Mouse (Mus musculus) G1E (cell line): ENCODE results near the gene Tbx19.

ENCODE experiments used
- CTCF ChIP-seq: IDR thresholded peaks from 2 replicates; pipeline ENCODE4 v1.5.1; 2012; ENCODE audit warnings: low read depth, low read length, inconsistent platforms, mixed read lengths
- GATA1 ChIP-seq: IDR thresholded peaks from 2 replicates; pipeline ENCODE4 v1.6.1; 2012; ENCODE audit warnings: borderline replicate concordance, low read length, inconsistent platforms, mixed read lengths

- TF ChIP-seq CTCF (no peak), GATA1 (no peak)
These were observed 65.7 kb downstream of the Tbx19 start for GRCm38 (mm10) chr1:165094871-165095270.
